Mouse (Mus musculus): ENCODE data around the gene Psg19. TPM values are rescaled to one million over a fixed set of nuclear protein-coding genes. Genes with fewer than 3 reads are reported as not detected.
"Not testable (repeated sequence)": the region's sequence is repeated elsewhere in the genome, so short reads cannot be mapped to it uniquely, and the experiment has no call there.

The Psg19 gene
- polyA plus RNA-seq (2012; rRNA removed): not detected in 2 replicates

- no peak for DNase-seq (ENCODE audit: low read depth, low spot score)
- 95% methylated on average over 1 of the region's 1 CpGs for WGBS
Measured at GRCm38 (mm10) chr7:18798420-18798819, at the start of gene Psg19. Psg19 (minus strand) TSS chr7:18798520.

DNA sequence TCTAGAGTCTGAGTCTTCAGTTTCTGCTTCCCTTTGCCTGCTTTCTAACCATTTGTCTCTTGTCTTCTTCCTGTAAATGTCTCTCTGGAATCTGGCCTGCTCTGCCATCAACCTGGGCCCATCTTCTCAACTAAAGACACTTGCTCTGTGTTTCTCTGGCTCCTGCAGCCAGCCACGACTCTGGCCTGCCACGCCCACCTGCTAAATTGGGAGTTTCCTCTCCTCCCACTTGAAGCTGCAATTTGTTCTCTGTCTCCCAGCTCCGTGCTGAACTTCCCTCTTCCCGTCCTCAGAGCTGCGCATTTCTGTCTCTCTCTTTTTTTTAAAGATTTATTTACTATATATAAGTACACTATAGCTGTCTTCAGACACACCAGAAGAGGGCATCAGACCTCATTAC lies 46.5 kb upstream of the Psg19 start:
- 11% methylated on average over 5 of the region's 5 CpGs for WGBS
- no peak for DNase-seq (ENCODE audit: low read depth, low spot score)

GRCm38 (mm10) chr7:18841174-18841567 lies 42.9 kb upstream of the Psg19 start:
- WGBS: 60% methylated on average over 1 of the region's 1 CpGs
- no peak for DNase-seq (ENCODE audit: low read depth, low spot score)

- WGBS: 2% methylated on average over 14 of the region's 17 CpGs
- peak; percentile 65 for DNase-seq (ENCODE audit: low read depth, low spot score)
Measured at GRCm38 (mm10) chr7:18840386-18841173, 42.3 kb upstream of the Psg19 start.

DNA sequence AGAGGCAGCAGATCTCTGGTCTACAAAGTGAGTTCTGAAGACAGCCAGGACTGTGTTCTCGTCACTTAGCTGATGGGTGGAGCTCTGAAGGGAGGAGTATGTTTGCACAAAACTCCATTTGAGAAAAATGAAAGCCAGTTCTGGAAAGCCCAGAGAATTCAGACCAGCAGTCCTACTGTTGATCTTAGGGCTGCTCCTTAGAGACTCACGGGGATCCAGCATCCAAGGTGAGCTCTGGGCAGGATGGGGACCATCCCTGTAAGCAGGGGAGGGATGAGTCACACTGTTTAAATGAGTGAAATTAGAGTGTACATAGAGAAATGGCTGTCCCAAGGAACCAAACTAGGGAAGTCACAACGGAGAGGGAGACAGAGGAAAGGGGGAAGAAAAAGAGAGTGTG lies 41.5 kb upstream of the Psg19 start, which contains the start of gene Mill2:
Gene Mill2 (plus strand): TSS at position 102 of the 400 bp plus-strand sequence.
- DNase-seq (ENCODE audit: low read depth, low spot score): peak; percentile 42
- 2% methylated on average over 3 of the region's 3 CpGs for WGBS

- DNase-seq (ENCODE audit: low read depth, low spot score): no peak
- whole genome bisulfite sequencing: 49% methylated on average over 13 of the region's 13 CpGs
Measured at GRCm38 (mm10) chr7:18832298-18832697, 34.0 kb upstream of the Psg19 start.

DNA sequence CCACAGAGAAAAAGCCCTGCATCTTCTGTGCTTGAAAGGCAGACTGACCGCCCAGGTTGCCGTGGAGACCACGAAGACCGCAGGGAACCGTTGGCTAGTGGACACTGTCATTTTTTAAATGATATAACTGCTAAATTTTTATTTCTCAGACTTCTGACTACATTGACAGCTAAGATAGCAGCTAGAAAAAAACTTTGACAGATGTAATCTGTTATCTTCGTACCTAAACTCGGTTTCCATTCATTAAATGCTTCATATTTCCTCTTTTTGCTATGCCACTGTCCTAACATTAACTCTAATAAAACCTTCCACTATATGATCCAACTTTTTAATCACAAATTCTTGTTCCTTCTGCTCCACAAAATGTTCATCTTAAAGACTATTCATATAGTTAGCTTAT lies 31.2 kb upstream of the Psg19 start:
- no peak for DNase-seq (ENCODE audit: low read depth, low spot score)
- WGBS: 85% methylated on average over 7 of the region's 7 CpGs

DNA sequence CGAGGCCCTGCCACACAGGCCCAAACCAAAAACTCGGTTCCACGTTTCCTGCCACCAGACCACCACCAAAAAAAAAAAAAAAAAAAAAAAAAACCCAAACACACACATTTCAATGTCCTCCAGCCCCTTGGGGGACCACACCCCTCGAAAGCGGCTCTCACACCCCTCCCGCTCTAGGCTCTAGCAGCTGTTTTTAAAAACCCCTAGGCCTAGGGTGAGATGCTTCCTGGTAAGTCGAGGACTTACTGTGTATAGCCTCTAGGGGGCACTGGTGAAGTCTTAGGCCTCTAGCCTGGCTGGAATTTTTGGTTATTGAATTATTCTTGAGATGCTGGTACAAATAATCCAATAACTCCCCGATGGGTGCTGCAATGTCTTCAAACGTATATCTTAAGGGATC lies 30.3 kb upstream of the Psg19 start:
- WGBS: 71% methylated on average over 9 of the region's 9 CpGs
- no peak for DNase-seq (ENCODE audit: low read depth, low spot score)

GRCm38 (mm10) chr7:18827792-18828546 lies 29.6 kb upstream of the Psg19 start:
- DNase-seq (ENCODE audit: low read depth, low spot score): no peak
- 57% methylated on average over 26 of the region's 26 CpGs for WGBS

DNA sequence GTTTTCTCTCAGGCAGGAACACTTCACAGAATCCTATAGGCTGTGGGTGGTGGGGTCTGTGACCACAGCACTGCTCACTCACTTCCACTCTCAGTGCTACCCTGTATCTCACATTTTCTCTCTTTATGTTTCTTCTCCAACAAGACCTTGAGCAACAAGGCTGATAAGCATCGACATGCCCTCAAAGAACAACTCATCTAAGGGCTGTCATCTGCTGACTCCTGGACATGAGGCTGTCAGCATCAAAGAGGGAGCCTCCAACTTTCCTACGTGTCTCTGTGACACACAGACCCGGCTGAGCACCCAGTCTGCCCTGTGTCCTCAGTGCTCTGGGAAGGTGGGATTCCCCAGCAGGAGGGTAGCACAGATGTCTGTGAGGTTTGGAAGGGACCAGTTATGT lies 23.2 kb upstream of the Psg19 start, which contains the start of gene Psg17:
Gene Psg17 (minus strand): TSS at position 101 of the 400 bp plus-strand sequence.
- no peak for DNase-seq (ENCODE audit: low read depth, low spot score)
- 81% methylated on average over 3 of the region's 3 CpGs for WGBS

DNA sequence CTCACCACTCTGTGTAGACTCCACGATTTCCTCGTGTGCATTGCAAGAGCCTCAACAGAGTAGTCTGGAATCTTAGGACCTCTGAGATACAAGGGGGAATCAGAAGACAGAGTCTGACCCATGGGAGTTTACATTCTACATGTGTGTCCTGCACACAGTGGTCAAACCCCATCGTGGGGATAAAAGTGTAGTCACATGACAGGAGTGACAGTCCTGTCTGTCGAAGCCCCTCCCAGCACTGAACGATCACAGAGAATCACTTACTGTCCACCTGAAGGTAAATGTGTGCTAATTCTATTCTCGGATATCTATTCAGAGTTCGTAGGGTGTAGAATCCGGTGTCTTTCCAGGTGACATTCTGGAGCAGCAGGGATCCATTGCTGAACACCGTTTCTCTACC lies 20.0 kb upstream of the Psg19 start:
- no peak for DNase-seq (ENCODE audit: low read depth, low spot score)
- WGBS: 53% methylated on average over 9 of the region's 9 CpGs

GRCm38 (mm10) chr7:18803526-18803925 lies 5.2 kb upstream of the Psg19 start:
- no peak for DNase-seq (ENCODE audit: low read depth, low spot score)

GRCm38 (mm10) chr7:18799129-18799528 lies 809 bp upstream of the Psg19 start:
- no peak for DNase-seq (ENCODE audit: low read depth, low spot score)
- WGBS: 48% methylated on average over 3 of the region's 3 CpGs

DNA sequence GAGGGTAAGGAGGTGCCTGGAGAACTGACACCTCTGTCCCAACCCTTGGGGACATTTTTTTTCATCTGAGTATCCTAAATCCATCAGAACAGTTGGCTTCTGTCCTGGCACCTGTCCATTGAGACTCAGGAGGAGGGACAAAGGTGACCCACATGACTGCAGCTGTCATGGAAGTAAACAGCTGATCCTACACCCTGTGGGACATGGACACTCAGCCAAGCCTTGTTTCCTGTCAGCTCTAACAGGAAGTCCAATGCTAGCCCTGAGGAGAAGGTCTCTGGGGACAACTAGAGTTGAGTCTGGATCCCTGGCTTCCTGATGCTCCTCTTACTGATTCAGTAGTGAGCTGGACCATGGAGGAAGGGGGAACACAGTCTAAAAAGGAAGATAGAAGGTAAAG lies 7.6 kb downstream of the Psg19 start:
- DNase-seq (ENCODE audit: low read depth, low spot score): not testable (repeated sequence)

GRCm38 (mm10) chr7:18781301-18781700 lies 17.0 kb downstream of the Psg19 start:
- DNase-seq (ENCODE audit: low read depth, low spot score): not testable (repeated sequence)
- WGBS: 41% methylated on average over 2 of the region's 2 CpGs

GRCm38 (mm10) chr7:18779337-18779781 lies 19.0 kb downstream of the Psg19 start:
- DNase-seq (ENCODE audit: low read depth, low spot score): no peak

- 29% methylated on average over 1 of the region's 2 CpGs for WGBS
- not testable (repeated sequence) for DNase-seq (ENCODE audit: low read depth, low spot score)
Measured at GRCm38 (mm10) chr7:18762885-18763284, 35.4 kb downstream of the Psg19 start.

- WGBS: 76% methylated on average over 7 of the region's 7 CpGs
- DNase-seq (ENCODE audit: low read depth, low spot score): not testable (repeated sequence)
Measured at GRCm38 (mm10) chr7:18760152-18760551, 38.2 kb downstream of the Psg19 start.

GRCm38 (mm10) chr7:18749896-18750477 lies 48.3 kb downstream of the Psg19 start:
- peak; percentile 61 for DNase-seq (ENCODE audit: low read depth, low spot score)
- WGBS: 56% methylated on average over 11 of the region's 13 CpGs

All from large intestine, adult 2 months (tissue).